In genomic region chr2:140097131-140097591, GRCm38 (mm10) we compare ENCODE assay signal across 17 mouse cellular contexts. TPM values are rescaled to one million over a fixed set of nuclear protein-coding genes. Genes with fewer than 3 reads are reported as not detected.
DNase-seq lines count a peak whose midpoint lies in the region; ATAC-seq and TF ChIP-seq lines count a peak whose summit lies in the region.
"Had no signal": no experiment of that assay in that cellular context is flagged by ENCODE, and none has a peak within 500 bp of the region (broad histone marks: within the 10 kb centered on the region; RNA-seq: fewer than 3 reads in every experiment).

No protein-coding gene starts in this region.

- no peak overlapping the region for H3K27ac ChIP-seq in lung, embryonic 14.5 days (ENCODE audit: low read depth)
- H3K27ac ChIP-seq: heart, embryonic 15.5 days had no signal

- WGBS in lung, embryonic 14.5 days: 78% methylated on average over 3 of the region's 3 CpGs

- no peaks in the 10 kb centered on the region for H3K4me1 ChIP-seq in lung, embryonic 14.5 days (ENCODE audit: insufficient read depth)
- H3K4me1 ChIP-seq: heart, embryonic 15.5 days had no signal

- no peak overlapping the region for H3K4me2 ChIP-seq in lung, embryonic 14.5 days
- H3K4me2 ChIP-seq: heart, embryonic 15.5 days had no signal

- no peaks in the 10 kb centered on the region for H3K36me3 ChIP-seq in lung, embryonic 14.5 days (ENCODE audit: insufficient read depth)
- H3K36me3 ChIP-seq: heart, embryonic 15.5 days had no signal

- H3K9ac ChIP-seq in lung, embryonic 14.5 days: no peak overlapping the region
- H3K9ac ChIP-seq: heart, embryonic 15.5 days had no signal

- no peak for TF ChIP-seq CTCF in lung, embryonic 14.5 days (IDR thresholded peaks at IDR 0.05; ENCODE audit: low read depth)

- peak; percentile 73 for ATAC-seq in lung, embryonic 14.5 days (ENCODE audit: insufficient read depth)

- peak; percentile 6 for DNase-seq in embryo, embryonic 10 days (ENCODE audit: low spot score)
- no peak for DNase-seq in embryo, embryonic 11 days
- DNase-seq in lung, embryonic 14.5 days: no peak
- DNase-seq in lung, postnatal 25 days (ENCODE audit: low spot score): no peak
- DNase-seq in liver (peak; percentile 90), MN1 (ENCODE audit: low spot score) (no peak)
- peak; percentile 7 to 13 for DNase-seq in spleen, postnatal 14 days (ENCODE audit: low spot score in 2 of 2)
- DNase-seq in adrenal gland, postnatal 14 days: no peak
- DNase-seq: cerebellum, adult 18-20 months; kidney, adult 9 months; thymus, postnatal 4 days had no signal

- no peaks in the 10 kb centered on the region for H3K27me3 ChIP-seq in lung, embryonic 14.5 days (ENCODE audit: insufficient read depth, low read length)
- H3K27me3 ChIP-seq: heart, embryonic 15.5 days had no signal

- H3K4me3 ChIP-seq in lung, embryonic 14.5 days (ENCODE audit: low read depth, low read length): no peak overlapping the region
- H3K4me3 ChIP-seq: heart, embryonic 15.5 days had no signal

- H3K9me3 ChIP-seq in lung, embryonic 14.5 days (ENCODE audit: low read depth, low read length): no peaks in the 10 kb centered on the region
- H3K9me3 ChIP-seq: heart, embryonic 15.5 days had no signal

RNA-seq across cellular contexts. Expression of gene Tasp1, which starts 30.6 kb away (rescaled TPM):
- 23.2 and 28.5 TPM in 2 replicates for polyA plus RNA-seq in lung, embryonic 14.5 days (2014; fragmentation: Nextera tagmentation; extraction: Ambion mirVana)
- total RNA-seq in adrenal gland, postnatal 14 days (2021): 9.5 and 10.7 TPM in 2 replicates

RNA-seq across cellular contexts. Expression of gene Gm17374, which starts 54.7 kb away (rescaled TPM):
- polyA plus RNA-seq in lung, embryonic 14.5 days (2014; fragmentation: Nextera tagmentation; extraction: Ambion mirVana): not detected in 2 replicates
- total RNA-seq in adrenal gland, postnatal 14 days (2021): not detected in 2 replicates
- total RNA-seq: adrenal gland, adult 18-20 months; ES-E14; left cerebral cortex, postnatal 10 days; neutrophil, adult 5-6 weeks had no signal
- polyA plus RNA-seq: embryonic facial prominence, embryonic 14.5 days; heart, embryonic 15.5 days had no signal

Comparison
In these comparisons a context has a peak if more than half of its experiments do, and no peak if none do; other contexts are left out.
1. DNase-seq: peak in embryo, embryonic 10 days (single experiment), liver (single experiment) and spleen, postnatal 14 days (2 of 2); none in embryo, embryonic 11 days (single experiment), lung, embryonic 14.5 days (single experiment), lung, postnatal 25 days (single experiment), adrenal gland, postnatal 14 days (single experiment) and MN1 (single experiment).